Mouse (Mus musculus) right cerebral cortex, postnatal 36 days (tissue): ENCODE measurements around the gene 4930503B20Rik.

Source experiments
- DNase-seq, 2 experiments: peaks; one replicate each; pipeline ENCODE4 v3.0.0; 2022; ENCODE audit warnings: low spot score in 2 of 2, mixed read lengths in 1 of 2

4930503B20Rik gene

DNA sequence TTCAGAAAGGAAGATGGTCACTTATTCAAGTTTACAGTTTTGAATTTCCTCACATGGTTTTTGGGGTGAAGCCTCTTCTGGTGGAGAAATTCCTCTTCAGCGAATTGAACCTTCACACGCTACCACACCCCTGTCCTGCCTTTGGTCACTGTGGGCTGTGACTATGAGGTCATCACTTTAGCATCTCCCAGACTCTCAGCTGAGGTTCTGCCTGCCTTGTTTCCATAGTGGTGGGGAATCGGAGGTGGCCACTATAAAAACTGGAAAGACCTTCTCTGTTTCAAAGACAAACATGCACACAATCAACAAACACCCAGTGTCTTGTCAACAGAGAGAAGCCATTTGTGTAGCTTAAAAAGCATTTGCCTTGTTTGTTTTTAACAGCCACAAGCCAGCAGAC, at the start of gene 4930503B20Rik:
Gene 4930503B20Rik, minus strand, starts transcription at position 101 of the 400 bp plus-strand sequence.
- no peak for DNase-seq

GRCm38 (mm10) chr3:146700051-146700450, 48.9 kb upstream of the 4930503B20Rik start:
- DNase-seq, result no peak

DNA sequence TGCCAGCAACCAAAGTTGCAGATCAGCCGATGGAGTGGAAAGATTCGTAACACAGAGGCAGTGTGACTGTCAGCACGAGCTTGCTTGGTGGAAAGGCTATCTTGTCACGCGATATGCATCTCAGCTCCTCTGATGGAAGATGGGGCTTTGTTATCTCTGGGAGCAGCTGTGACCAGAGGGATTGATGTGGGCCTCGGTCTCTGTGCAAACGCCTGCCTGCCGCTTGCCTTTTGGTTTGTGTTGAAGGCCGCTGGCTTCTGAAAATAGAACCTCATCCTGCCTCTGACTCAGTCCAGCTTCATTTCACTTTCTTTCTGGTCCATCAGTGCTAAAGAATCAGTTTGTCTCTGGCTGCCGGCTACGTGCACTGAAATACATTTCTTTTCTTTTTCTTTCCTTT, 47.9 kb upstream of the 4930503B20Rik start:
- DNase-seq, result no peak

- no peak for DNase-seq
These were observed 41.4 kb upstream of the 4930503B20Rik start for GRCm38 (mm10) chr3:146692547-146692946.

DNA sequence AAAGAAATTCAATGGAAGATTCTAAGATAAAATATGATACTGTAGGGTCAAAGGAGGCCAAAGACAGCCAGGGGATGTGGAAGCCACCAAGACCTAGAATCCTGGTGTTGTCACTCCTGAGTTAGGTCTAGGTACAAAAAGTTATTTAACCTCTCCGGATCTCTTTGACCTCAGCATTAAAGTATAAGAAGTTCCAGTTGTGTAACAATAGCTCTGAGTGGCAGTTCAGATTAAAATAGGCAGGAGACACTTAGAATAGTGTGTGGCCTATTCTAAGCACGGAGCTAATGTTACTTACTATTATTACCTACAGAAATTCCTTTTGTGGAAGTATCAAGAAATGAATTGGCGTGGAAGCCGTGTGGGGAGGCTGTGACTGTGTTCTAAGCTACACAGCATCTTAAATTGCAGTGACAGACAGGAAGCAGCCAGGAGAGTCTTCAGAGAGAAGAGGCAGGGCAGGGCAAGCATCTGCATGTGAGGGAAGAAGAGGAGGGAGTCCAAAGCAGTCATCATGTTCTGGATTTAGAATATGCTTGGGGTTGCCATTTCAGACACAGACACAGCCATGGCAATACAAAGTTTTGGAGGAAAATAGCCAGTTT, 36.1 kb upstream of the 4930503B20Rik start:
- DNase-seq, result no peak

- DNase-seq, result no peak
These were observed 35.3 kb upstream of the 4930503B20Rik start for GRCm38 (mm10) chr3:146686428-146686827.

- peak; percentile 25 to 26 for DNase-seq
These were observed 33.9 kb upstream of the 4930503B20Rik start, which contains the start of gene Samd13 for GRCm38 (mm10) chr3:146684811-146685675. Gene Samd13, minus strand, starts transcription at chr3:146685592.

- DNase-seq, result no peak
These were observed 32.0 kb upstream of the 4930503B20Rik start for GRCm38 (mm10) chr3:146683095-146683494.

- DNase-seq, result peak; percentile 48 to 59
These were observed 31.1 kb upstream of the 4930503B20Rik start for GRCm38 (mm10) chr3:146682140-146682651.

DNA sequence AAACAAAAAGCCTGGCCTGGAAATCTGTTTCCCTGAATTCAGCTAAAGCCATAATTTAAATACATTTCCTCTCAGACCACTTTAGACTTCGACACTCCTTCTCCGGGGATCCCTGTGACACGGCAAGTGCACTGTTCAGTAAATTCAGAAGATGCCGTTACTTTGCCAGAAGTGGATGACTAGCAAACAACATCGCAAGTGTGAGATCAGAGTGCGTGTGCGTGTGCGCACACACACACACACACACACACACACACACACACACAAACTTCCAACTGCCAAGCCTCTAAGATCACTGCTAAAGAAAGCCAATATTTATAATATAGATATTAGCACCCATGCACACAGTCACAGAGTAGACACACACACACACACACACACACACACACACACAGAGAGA, 30.6 kb upstream of the 4930503B20Rik start:
- DNase-seq, result no peak

GRCm38 (mm10) chr3:146680625-146681024, 29.5 kb upstream of the 4930503B20Rik start:
- no peak for DNase-seq

GRCm38 (mm10) chr3:146679646-146680045, 28.5 kb upstream of the 4930503B20Rik start:
- no peak for DNase-seq

DNA sequence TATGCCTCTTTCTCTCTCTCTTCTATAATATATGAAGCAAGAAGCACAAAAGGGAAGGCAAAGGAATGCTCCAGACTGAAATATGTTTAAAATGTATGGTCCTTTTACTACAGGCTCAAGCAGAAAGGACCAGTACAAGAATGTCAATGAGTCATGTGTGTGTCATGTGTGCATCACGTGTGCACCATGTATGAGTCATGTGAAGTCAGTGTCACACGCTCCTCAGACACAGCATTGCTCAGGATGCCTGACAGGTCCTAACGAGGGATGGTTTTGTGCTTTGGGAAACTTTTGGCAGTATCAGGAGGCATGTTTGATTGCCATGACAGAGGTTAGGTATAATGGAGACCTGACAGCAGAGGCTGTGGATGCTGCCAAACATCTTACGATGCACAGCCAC, 25.1 kb upstream of the 4930503B20Rik start:
- no peak for DNase-seq

- DNase-seq, result no peak
These were observed 24.0 kb upstream of the 4930503B20Rik start for GRCm38 (mm10) chr3:146675101-146675500.

DNA sequence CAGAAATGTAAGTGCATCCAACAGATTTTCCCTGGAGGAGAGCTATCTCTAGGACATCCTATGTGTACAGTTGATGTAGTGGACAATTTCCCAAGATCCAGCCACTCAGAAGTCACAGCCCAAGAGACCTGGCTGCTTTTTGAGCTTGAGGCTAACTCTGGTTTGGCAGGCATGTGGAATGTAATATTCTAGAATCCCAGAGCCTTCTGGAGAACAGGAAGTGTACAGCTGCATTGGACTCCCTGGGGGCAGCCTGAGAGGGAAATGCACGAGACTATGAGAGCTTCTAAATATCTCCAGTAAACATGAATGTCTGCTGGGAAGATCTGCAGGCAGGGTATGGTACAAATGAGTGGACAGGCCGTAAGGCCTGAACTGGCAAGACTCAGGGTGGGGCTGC, 20.0 kb upstream of the 4930503B20Rik start:
- DNase-seq, result no peak

DNA sequence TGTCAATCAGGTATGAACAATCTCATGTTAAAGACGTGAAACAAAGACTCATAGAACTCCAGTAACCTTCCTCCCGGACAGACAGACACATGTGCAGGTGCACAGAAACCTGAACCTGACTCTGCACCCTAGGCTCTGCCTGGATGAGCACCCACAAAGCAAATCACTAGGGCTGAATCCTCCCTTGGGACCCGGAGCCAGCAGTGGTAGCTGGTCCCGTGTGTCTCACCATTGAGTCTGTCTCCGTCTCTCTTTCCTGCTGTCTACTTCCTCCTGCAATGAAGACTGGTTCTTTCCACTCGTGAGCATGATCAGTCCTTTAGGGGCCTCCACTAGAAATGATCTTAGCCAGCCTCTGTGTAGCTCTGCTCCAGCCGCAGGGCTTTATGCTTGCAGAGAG, 10.8 kb upstream of the 4930503B20Rik start:
- no peak for DNase-seq

GRCm38 (mm10) chr3:146661001-146661400, 9.9 kb upstream of the 4930503B20Rik start:
- no peak for DNase-seq

- no peak for DNase-seq
These were observed 8.2 kb upstream of the 4930503B20Rik start for GRCm38 (mm10) chr3:146659321-146659720.

DNA sequence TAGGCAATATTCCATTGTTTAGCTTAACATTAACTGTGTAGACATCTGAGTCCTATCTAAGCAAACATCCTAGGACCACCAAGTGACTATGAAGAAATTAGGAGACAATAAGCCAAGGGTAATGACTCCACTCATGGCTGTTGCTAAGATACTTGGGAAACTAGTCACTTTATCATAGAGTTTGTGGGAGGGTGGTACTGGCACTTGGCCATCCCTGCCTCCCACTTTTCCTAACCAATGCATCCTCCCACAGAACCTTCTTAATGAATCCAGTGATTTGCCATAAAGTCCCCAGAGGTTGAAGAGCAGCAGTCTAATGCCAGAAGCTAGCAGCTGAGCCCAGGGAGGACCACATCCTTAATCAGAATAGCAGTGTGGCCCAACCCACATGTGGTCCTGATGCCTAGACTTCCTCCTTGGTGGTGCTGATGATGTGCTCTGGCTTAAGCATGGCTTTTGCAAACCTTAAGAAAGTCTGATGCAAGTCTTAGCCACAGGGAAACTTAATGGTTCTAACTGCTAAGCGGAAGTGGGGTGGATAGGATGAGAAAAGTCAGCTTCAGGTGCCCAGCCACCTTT, 7.0 kb upstream of the 4930503B20Rik start:
- DNase-seq, result no peak

DNA sequence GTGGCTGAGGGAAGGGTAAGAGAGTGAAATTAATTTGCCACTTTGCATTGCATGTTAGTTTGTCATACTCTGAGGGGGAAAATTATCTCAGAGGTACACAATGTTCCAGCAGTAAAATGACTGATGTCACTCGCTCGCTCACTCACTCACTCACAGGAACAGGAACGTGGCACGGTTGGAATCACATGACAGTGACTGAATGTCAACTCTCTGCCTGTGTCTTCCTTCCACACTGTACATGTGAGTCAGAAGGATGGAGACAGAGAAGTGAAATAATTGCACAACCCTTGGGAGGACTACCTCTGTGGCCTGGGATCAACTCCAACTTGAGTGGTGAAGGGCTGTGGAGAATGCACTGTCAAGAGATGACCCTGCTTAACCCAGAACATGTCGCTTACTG, 6.3 kb upstream of the 4930503B20Rik start:
- DNase-seq, result no peak

DNA sequence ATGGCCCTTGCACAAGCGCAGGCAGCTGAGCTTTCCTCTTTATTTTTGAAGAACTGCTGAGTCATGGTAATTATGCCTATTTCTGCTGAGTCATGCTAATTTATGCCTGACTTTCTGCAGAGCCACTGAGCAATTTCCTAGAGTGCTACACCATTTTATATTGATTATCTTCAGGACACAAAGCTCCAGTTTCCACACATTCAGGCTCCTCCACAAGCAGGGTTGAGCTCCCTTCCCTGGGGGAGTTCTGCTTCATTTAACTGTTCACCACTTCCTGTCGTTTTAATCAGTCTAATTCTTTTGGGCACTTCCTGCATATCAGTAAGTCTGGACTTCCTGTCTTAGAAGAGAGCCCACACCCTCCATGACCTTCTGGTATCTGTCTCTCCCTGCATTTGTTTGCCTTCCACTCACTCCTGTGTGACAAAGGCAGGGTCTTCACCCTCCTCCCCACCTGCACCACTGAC, 4.0 kb upstream of the 4930503B20Rik start:
- no peak for DNase-seq

GRCm38 (mm10) chr3:146653692-146654091, 2.6 kb upstream of the 4930503B20Rik start:
- DNase-seq, result no peak
